Mouse (Mus musculus) hindbrain, embryonic 12.5 days (tissue): ENCODE data around the gene Rfx5. TPM values are rescaled to one million over a fixed set of nuclear protein-coding genes. Genes with fewer than 3 reads are reported as not detected.

Experiments used
- ATAC-seq: fragments of 200-750 bp; cut with Nextera tagmentation; 2 replicates; pipeline ENCODE4 v1.8.0; 2017; ENCODE audit warnings: moderate TSS enrichment; ENCODE audit not compliant: low FRiP score
- H3K27ac ChIP-seq: fragments of 300-500 bp; sonication (generic); 2 replicates; pipeline ENCODE4 v1.5.1; 2016; ENCODE audit warnings: mild to moderate bottlenecking
- H3K27me3 ChIP-seq: fragments of 300-500 bp; sonication (generic); 2 replicates; pipeline ENCODE4 v1.6.1; 2016; ENCODE audit warnings: mild to moderate bottlenecking
- H3K36me3 ChIP-seq: fragments of 300-500 bp; sonication (generic); 2 replicates; pipeline ENCODE4 v1.6.1; 2016; ENCODE audit warnings: mild to moderate bottlenecking
- H3K4me1 ChIP-seq: fragments of 300-500 bp; sonication (generic); 2 replicates; pipeline ENCODE4 v1.6.1; 2016
- H3K4me2 ChIP-seq: fragments of 300-500 bp; sonication (generic); replicated peaks from 2 replicates; pipeline ENCODE4 v1.6.1; 2016; ENCODE audit warnings: mild to moderate bottlenecking
- H3K4me3 ChIP-seq: fragments of 300-500 bp; sonication (generic); 2 replicates; pipeline ENCODE4 v1.5.1; 2016; ENCODE audit warnings: mild to moderate bottlenecking
- H3K9ac ChIP-seq: fragments of 300-500 bp; sonication (generic); 2 replicates; pipeline ENCODE4 v1.6.1; 2016; ENCODE audit warnings: mild to moderate bottlenecking, moderate library complexity
- H3K9me3 ChIP-seq: fragments of 300-500 bp; sonication (generic); replicated peaks from 2 replicates; pipeline ENCODE4 v1.6.1; 2016; ENCODE audit warnings: mild to moderate bottlenecking
- WGBS: fragments of 180-500 bp; shearing (Covaris S2); methylation state at CpG from one replicate; pipeline ENCODE4 v1.1.7; 2016; 5-methylcytosine and 5-hydroxymethylcytosine counted together
- polyA plus RNA-seq: library from polyadenylated mRNA; unstranded; fragments of >200 nt; fragmentation: Nextera tagmentation; extraction: Ambion mirVana; gene quantifications from 2 replicates; pipeline ENCODE4 v1.2.1, GENCODE M21; 2016

Gene Rfx5
- polyA plus RNA-seq, 1 experiment from 2014 or later, result 9.2 TPM

- Histone ChIP-seq H3K4me2 (peak within 1 kb of the TSS; percentile 71), H3K9ac (peak within 1 kb of the TSS; percentile 92), H3K4me3 (peak within 1 kb of the TSS; percentile 89), H3K27me3 (no peaks in the 10 kb centered on the region), H3K36me3 (peaks cover 13% of the 10 kb centered on the region; the same call in 1 of the 2 replicates), H3K4me1 (peaks cover 18% of the 10 kb centered on the region), H3K9me3 (no peaks in the 10 kb centered on the region), H3K27ac (peak within 1 kb of the TSS; percentile 89)
- WGBS, result under 1% methylated on average over 49 of the region's 57 CpGs
- peak; percentile 95 for ATAC-seq
Measured at GRCm38 (mm10) chr3:94974528-94975422, 20.9 kb downstream of the Rfx5 start, which contains the start of gene Pi4kb. TSS of gene Pi4kb (plus strand) at chr3:94974731.

GRCm38 (mm10) chr3:94984312-94984711 is 30.4 kb downstream of the Rfx5 start:
- Histone ChIP-seq H3K4me2 (no peak overlapping the region), H3K27ac (no peak overlapping the region), H3K9ac (no peak overlapping the region), H3K4me1 (peaks cover 6% of the 10 kb centered on the region; the same call in 1 of the 2 replicates), H3K4me3 (no peak overlapping the region), H3K36me3 (peaks cover 36% of the 10 kb centered on the region), H3K27me3 (no peaks in the 10 kb centered on the region), H3K9me3 (no peaks in the 10 kb centered on the region)
- WGBS, result 93% methylated on average over 11 of the region's 11 CpGs
- ATAC-seq, result no peak

GRCm38 (mm10) chr3:94985513-94985912 is 31.6 kb downstream of the Rfx5 start:
- WGBS, result 95% methylated on average over 2 of the region's 2 CpGs
- no peak overlapping the region for H3K9ac ChIP-seq

GRCm38 (mm10) chr3:94987578-94987977 is 33.7 kb downstream of the Rfx5 start:
- Histone ChIP-seq H3K27me3 (no peaks in the 10 kb centered on the region), H3K9me3 (no peaks in the 10 kb centered on the region), H3K36me3 (peaks cover 54% of the 10 kb centered on the region), H3K27ac (no peak overlapping the region), H3K4me3 (no peak overlapping the region), H3K4me2 (no peak overlapping the region), H3K9ac (no peak overlapping the region), H3K4me1 (peaks cover 6% of the 10 kb centered on the region; the same call in 1 of the 2 replicates)
- ATAC-seq, result no peak

More at GRCm38 (mm10) chr3:94985513-94985912, 31.6 kb downstream of the Rfx5 start:
- Histone ChIP-seq H3K27ac (no peak overlapping the region), H3K36me3 (peaks cover 42% of the 10 kb centered on the region), H3K4me2 (no peak overlapping the region), H3K27me3 (no peaks in the 10 kb centered on the region), H3K4me1 (peaks cover 6% of the 10 kb centered on the region; the same call in 1 of the 2 replicates), H3K4me3 (no peak overlapping the region), H3K9me3 (no peaks in the 10 kb centered on the region)
- ATAC-seq, result no peak

- no peak overlapping the region for H3K9ac ChIP-seq
- peaks cover 59% of the 10 kb centered on the region for H3K36me3 ChIP-seq
- H3K4me1 ChIP-seq, result peaks cover 6% of the 10 kb centered on the region; the same call in 1 of the 2 replicates
- H3K4me2 ChIP-seq, result no peak overlapping the region
- 56% methylated on average over 9 of the region's 9 CpGs for WGBS
- no peak for ATAC-seq
- no peaks in the 10 kb centered on the region for H3K9me3 ChIP-seq
- no peak overlapping the region for H3K4me3 ChIP-seq
- no peak overlapping the region; the same call in 1 of the 2 replicates for H3K27ac ChIP-seq
- H3K27me3 ChIP-seq, result no peaks in the 10 kb centered on the region
Measured at GRCm38 (mm10) chr3:94989159-94989761, 35.4 kb downstream of the Rfx5 start.

- ATAC-seq, result no peak
- WGBS, result 41% methylated on average over 2 of the region's 2 CpGs
- peaks cover 85% of the 10 kb centered on the region for H3K36me3 ChIP-seq
Measured at GRCm38 (mm10) chr3:94996946-94997345, 43.1 kb downstream of the Rfx5 start.

GRCm38 (mm10) chr3:95002569-95002968 is 48.7 kb downstream of the Rfx5 start:
- Histone ChIP-seq H3K27ac (no peak overlapping the region; the same call in 1 of the 2 replicates), H3K36me3 (peaks cover 79% of the 10 kb centered on the region), H3K4me1 (0 out of 2 replicates have a peak, but pooled peaks cover 3% of the 10 kb centered on the region), H3K4me2 (no peak overlapping the region), H3K9me3 (no peaks in the 10 kb centered on the region), H3K27me3 (no peaks in the 10 kb centered on the region), H3K9ac (no peak overlapping the region), H3K4me3 (no peak overlapping the region)
- peak; percentile 56; the same call in 1 of the 2 replicates for ATAC-seq
- 64% methylated on average over 4 of the region's 4 CpGs for whole genome bisulfite sequencing

More at GRCm38 (mm10) chr3:94996946-94997345, 43.1 kb downstream of the Rfx5 start:
- H3K27ac ChIP-seq, result no peak overlapping the region
- H3K9me3 ChIP-seq, result no peaks in the 10 kb centered on the region
- no peaks in the 10 kb centered on the region for H3K4me1 ChIP-seq
- no peak overlapping the region for H3K9ac ChIP-seq
- no peaks in the 10 kb centered on the region for H3K27me3 ChIP-seq
- no peak overlapping the region for H3K4me3 ChIP-seq
- no peak overlapping the region for H3K4me2 ChIP-seq

- Histone ChIP-seq H3K4me3 (no peak overlapping the region), H3K9ac (no peak overlapping the region), H3K4me1 (0 out of 2 replicates have a peak, but pooled peaks cover 3% of the 10 kb centered on the region), H3K36me3 (peaks cover 79% of the 10 kb centered on the region), H3K4me2 (no peak overlapping the region), H3K27ac (no peak overlapping the region), H3K27me3 (no peaks in the 10 kb centered on the region), H3K9me3 (no peaks in the 10 kb centered on the region)
- no peak for ATAC-seq
Measured at GRCm38 (mm10) chr3:95003273-95003672, 49.4 kb downstream of the Rfx5 start.

- Histone ChIP-seq H3K27ac (no peak overlapping the region), H3K4me1 (0 out of 2 replicates have a peak, but pooled peaks cover 3% of the 10 kb centered on the region), H3K36me3 (peaks cover 82% of the 10 kb centered on the region), H3K4me3 (no peak overlapping the region), H3K4me2 (no peak overlapping the region), H3K27me3 (no peaks in the 10 kb centered on the region), H3K9ac (no peak overlapping the region), H3K9me3 (no peaks in the 10 kb centered on the region)
- ATAC-seq, result no peak
- 87% methylated on average over 3 of the region's 3 CpGs for WGBS
Measured at GRCm38 (mm10) chr3:95005651-95006050, 51.8 kb downstream of the Rfx5 start.

- H3K27me3 ChIP-seq, result no peaks in the 10 kb centered on the region
- no peak overlapping the region for H3K4me2 ChIP-seq
- H3K4me1 ChIP-seq, result 0 out of 2 replicates have a peak, but pooled peaks cover 3% of the 10 kb centered on the region
- WGBS, result 85% methylated on average over 9 of the region's 9 CpGs
- H3K36me3 ChIP-seq, result peaks cover 87% of the 10 kb centered on the region
- H3K4me3 ChIP-seq, result no peak overlapping the region
- no peak for ATAC-seq
- no peaks in the 10 kb centered on the region for H3K9me3 ChIP-seq
- H3K27ac ChIP-seq, result no peak overlapping the region
- H3K9ac ChIP-seq, result no peak overlapping the region
Measured at GRCm38 (mm10) chr3:95007706-95008105, 53.8 kb downstream of the Rfx5 start.

- H3K9me3 ChIP-seq, result no peaks in the 10 kb centered on the region
- peaks cover 66% of the 10 kb centered on the region for H3K36me3 ChIP-seq
- WGBS, result 88% methylated on average over 7 of the region's 7 CpGs
- no peak for ATAC-seq
- no peak overlapping the region for H3K4me2 ChIP-seq
- H3K9ac ChIP-seq, result no peak overlapping the region
- H3K4me1 ChIP-seq, result peaks cover 19% of the 10 kb centered on the region
- H3K27me3 ChIP-seq, result no peaks in the 10 kb centered on the region
- no peak overlapping the region for H3K4me3 ChIP-seq
- H3K27ac ChIP-seq, result no peak overlapping the region
Measured at GRCm38 (mm10) chr3:95010396-95010795, 56.5 kb downstream of the Rfx5 start.
